ENCODE assay signal across 12 mouse cellular contexts in genomic region chr7:129429903-129430302, GRCm38 (mm10).
"Had no signal": no experiment of that assay in that cellular context is flagged by ENCODE, and none has a peak within 500 bp of the region (broad histone marks: within the 10 kb centered on the region; RNA-seq: fewer than 3 reads in every experiment).

No protein-coding gene starts in this region.

- H3K27ac ChIP-seq: kidney, postnatal 0 days; left cerebral cortex, adult 2 months; limb, embryonic 10.5 days; liver, embryonic 13.5 days; lung, embryonic 15.5 days; macrophage; midbrain, embryonic 15.5 days; stomach, postnatal 0 days had no signal

- H3K9ac ChIP-seq: liver, embryonic 13.5 days; liver, postnatal 0 days; lung, embryonic 15.5 days; midbrain, embryonic 15.5 days had no signal

- H3K4me3 ChIP-seq: left cerebral cortex, adult 2 months; limb, embryonic 10.5 days; liver, embryonic 13.5 days; lung, embryonic 15.5 days; megakaryocyte, embryonic 14.5 days; midbrain, embryonic 15.5 days had no signal

- H3K4me1 ChIP-seq: limb, embryonic 10.5 days; liver, embryonic 13.5 days; lung, embryonic 15.5 days; megakaryocyte, embryonic 14.5 days; midbrain, embryonic 15.5 days had no signal

- H3K4me2 ChIP-seq: liver, embryonic 13.5 days; lung, embryonic 15.5 days; midbrain, embryonic 15.5 days had no signal

- DNase-seq: liver, embryonic 13.5 days; liver, postnatal 0 days; lung, postnatal 14 days; thymus, postnatal 14 days had no signal

- H3K27me3 ChIP-seq: liver, embryonic 13.5 days; lung, embryonic 15.5 days; megakaryocyte, embryonic 14.5 days; midbrain, embryonic 15.5 days had no signal

- H3K9me3 ChIP-seq: limb, embryonic 10.5 days; lung, embryonic 15.5 days; midbrain, embryonic 15.5 days had no signal

- ATAC-seq: liver, postnatal 0 days; midbrain, embryonic 15.5 days had no signal

- H3K36me3 ChIP-seq: limb, embryonic 10.5 days; liver, embryonic 13.5 days; lung, embryonic 15.5 days; midbrain, embryonic 15.5 days had no signal
